Mouse (Mus musculus) thymus, postnatal 4 days (tissue): ENCODE measurements around the gene Ppara.
"Not testable (repeated sequence)": the region's sequence is repeated elsewhere in the genome, so short reads cannot be mapped to it uniquely, and the experiment has no call there.

Source experiments
- DNase-seq: peaks from one replicate; pipeline ENCODE4 v3.0.0; 2021

The Ppara gene

DNA sequence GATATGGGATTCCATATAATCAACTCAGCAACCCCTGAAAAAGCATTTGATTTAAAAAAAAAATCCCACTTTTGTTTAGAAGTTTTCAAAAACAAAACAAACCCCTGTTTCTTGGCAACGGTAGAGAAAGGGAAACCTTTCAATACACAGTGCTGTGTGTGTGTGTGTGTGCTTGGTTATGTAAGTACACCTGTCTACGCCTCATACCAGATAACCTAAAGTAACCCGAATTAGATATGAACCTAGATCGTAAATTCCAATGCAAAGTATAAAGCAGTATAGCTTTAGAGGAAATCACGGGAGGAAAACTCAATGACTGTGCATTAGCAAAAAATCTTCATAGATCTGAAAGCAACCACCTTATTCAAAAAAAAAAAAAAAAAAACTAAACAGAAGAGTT lies 31.9 kb downstream of the Ppara start:
- no peak for DNase-seq

DNA sequence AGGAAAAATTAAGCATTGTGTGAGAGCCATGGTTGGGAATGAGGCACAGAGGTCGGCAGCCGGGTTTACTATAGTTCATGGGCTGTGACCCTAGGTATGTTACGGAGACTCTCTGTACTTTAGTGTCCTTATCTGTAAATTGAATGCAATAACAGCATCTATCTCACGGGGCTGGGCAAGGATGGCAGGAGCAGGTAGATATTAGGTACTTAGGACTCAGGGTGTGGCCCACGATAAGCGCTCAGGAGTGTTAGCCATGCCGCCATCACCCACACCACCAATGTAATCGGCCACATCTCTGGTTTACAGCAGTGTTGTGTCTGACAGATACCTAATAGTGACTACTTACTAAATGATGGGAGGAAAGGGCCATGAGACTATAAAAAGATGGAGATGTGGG lies 34.2 kb downstream of the Ppara start:
- DNase-seq = no peak

GRCm38 (mm10) chr15:85771306-85772121 lies 36.7 kb downstream of the Ppara start:
- DNase-seq = no peak

DNA sequence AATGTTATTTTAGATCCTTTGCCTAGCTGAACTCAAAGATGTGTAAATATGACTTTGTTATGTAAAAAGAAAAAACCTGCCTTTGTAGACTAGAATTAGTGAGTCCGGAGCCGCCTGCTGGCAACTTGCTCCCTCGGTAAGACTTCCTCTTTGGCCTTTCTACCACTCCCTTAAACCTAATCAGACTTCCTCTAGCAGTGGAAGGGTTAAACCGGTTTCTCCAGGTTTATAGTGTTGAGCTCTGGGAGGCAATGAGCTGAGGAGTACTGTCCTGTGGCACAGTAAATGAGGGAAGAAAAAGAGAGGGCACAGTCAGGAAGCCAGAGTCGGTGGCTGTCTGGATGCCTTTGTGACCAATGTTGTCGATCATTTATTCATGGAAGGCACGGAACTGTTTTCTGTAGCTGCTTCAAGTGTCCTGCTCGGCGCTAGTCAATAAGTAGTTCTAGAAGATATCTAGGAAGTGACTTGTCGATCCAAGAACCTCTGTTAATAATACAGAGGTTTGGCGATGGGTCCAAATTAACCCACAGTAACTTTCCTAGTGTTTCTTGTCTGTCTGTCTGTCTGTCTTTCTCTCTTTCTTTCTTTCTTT lies 37.5 kb downstream of the Ppara start:
- DNase-seq = no peak

GRCm38 (mm10) chr15:85774419-85774818 lies 39.6 kb downstream of the Ppara start:
- DNase-seq = no peak

DNA sequence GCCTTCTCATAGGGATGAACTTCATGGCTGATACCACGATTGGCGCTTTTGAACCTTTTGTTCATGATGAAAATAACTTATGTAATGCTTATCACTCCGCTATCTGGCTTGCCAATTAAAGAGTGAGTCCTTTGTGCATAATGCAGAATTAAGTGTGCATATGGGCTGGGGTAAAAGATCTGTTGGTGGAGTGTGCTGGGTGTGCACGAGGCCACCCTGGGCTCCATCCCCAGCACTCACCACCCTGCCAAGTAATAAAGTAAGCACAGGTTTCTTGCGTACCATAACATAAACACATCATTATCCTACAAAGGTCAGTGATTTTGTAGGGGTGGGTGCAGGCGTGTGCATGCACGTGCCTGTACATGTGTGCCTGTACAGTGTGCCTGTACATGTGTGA lies 40.2 kb downstream of the Ppara start:
- DNase-seq = no peak

DNA sequence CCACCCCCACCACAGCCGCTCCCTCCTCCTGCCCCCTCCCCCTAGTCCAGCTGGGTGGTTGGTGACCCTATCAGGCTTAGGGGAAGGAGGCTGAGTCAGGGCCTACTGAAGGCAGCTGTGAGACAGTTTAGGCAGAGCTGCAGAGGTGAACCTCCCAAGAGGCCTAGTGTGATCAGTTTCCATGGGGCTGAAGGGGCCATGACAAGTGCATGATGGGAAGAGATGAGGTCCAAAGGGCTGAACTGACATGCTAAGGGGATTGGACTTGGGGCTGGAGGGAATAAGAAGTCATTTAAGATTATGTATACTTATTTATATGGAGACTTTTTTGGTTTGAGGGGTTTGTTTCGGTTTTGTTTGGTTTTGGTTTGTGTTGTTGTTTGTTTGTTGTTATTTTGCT lies 41.5 kb downstream of the Ppara start:
- DNase-seq = no peak

DNA sequence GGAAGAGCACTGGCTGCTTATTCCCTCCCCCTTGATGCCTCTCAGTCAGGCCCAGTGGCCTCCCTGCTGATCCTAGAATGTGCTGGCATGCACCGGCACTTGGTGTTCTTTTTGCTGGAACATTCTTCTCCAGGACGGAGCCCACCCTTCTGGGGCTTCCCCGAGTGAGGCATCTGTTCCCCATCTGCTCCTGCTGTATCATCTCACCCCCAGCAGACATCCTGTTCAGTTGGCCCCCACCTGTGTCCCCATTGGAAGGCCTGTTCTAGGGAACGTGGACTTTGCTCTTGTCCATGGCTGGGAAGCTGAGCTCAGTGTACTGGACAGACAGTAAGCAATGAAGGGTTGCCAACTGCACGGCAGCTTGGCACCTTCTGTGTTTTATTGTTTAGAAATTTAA lies 42.0 kb downstream of the Ppara start:
- no peak for DNase-seq

GRCm38 (mm10) chr15:85778891-85779290 lies 44.1 kb downstream of the Ppara start:
- not testable (repeated sequence) for DNase-seq

GRCm38 (mm10) chr15:85783146-85783545 lies 48.4 kb downstream of the Ppara start:
- peak; percentile 25 for DNase-seq

DNA sequence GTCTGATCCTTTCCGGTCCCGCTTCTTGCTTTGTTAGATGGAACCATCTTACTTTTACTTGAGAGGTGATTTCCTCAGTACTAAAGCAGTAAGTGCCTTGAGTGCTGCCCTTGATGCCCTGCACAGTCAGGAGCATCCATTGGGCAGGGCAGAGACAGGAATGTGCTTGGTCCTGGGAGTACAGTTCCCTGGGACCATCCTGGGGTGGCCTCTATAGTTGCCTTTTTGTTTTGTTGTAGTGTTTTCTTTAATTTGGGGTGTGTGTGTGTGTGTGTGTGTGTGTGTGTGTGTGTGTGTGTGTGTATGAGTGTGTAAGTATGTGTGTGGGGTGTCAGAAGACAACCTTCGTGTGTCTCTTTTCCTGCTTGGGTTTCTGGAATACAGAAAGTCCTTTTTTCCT lies 49.6 kb downstream of the Ppara start:
- no peak for DNase-seq

- DNase-seq = no peak
Measured at GRCm38 (mm10) chr15:85786711-85787110, 51.9 kb downstream of the Ppara start.

GRCm38 (mm10) chr15:85787482-85787881 lies 52.7 kb downstream of the Ppara start:
- no peak for DNase-seq

- no peak for DNase-seq
Measured at GRCm38 (mm10) chr15:85788051-85788450, 53.3 kb downstream of the Ppara start.

- no peak for DNase-seq
Measured at GRCm38 (mm10) chr15:85788633-85789032, 53.9 kb downstream of the Ppara start.

- DNase-seq = no peak
Measured at GRCm38 (mm10) chr15:85791449-85791848, 56.7 kb downstream of the Ppara start.

DNA sequence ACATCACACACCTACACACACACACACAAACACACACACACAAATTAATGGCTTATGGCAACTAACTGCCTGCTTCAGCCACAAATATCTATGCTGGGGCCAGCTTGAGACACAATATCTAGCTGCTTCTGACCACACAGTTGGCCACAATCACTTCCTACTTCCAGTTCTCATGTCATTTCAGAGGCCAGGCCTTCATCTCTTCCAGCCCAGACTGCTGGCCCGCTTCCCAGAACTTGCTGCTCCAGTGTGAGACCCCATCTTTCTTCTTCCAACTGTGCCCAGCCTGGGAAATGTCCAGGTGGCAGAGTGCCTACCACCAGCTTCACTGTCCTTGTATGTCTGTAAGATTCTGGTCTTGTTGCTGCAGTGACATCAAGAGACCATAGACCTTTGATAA lies 58.0 kb downstream of the Ppara start:
- no peak for DNase-seq

DNA sequence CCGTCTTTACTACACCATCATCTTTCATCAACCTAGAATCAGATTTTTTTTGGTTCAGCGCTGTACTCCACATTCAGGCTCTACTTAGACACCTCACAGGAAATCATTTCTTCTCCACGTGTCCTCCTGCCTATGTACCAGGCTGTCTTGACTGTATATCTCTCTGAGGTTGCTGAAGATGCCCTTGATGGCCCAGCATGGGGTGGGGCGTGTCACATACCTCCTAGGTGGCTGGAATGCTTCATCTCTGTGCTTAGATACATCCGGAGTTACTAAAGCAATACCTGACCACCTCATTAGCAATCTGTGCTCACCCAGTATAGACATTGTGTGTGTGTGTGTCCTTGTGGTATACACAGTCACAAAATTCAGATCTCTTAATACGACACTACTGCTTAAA lies 60.7 kb downstream of the Ppara start:
- DNase-seq = no peak

DNA sequence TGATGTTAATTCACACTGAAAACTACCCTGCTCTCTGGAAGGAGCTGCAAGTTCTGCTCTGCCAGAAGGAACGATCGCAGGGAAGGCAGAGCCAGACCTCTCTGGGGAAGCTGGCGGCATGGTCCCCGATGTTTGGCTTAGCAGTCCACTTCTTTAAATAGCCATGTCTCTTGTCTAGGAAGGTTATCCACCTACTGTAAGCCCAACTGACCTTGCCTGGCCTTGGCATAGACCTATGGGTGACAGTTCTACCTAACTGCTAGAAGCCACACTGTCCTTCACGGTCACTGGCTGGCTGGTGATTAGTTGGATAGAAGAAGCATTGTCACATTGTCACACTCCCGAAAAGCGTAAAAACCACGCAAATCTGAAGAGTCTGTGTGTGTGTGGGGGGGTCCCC lies 63.9 kb downstream of the Ppara start:
- no peak for DNase-seq

DNA sequence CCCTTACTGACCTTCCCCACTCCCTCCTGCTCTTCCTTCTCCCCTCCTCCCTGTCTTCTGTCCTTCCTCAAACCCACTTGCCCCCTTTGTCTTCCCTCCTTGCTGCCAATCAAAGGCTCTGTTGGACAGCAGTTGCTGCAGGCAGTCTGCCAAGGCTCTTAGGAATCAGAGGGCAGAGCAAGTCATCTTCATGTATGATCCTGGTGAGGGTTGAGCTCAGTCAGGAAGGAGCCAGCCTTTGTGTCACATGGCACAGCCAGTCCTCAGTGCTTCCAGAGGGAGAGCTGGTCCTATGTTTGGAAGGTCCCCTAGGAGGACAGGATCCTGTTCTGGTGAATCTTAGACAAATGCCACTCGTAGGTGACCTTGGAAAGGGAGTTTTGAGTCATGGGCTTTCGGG lies 68.1 kb downstream of the Ppara start:
- DNase-seq = no peak

DNA sequence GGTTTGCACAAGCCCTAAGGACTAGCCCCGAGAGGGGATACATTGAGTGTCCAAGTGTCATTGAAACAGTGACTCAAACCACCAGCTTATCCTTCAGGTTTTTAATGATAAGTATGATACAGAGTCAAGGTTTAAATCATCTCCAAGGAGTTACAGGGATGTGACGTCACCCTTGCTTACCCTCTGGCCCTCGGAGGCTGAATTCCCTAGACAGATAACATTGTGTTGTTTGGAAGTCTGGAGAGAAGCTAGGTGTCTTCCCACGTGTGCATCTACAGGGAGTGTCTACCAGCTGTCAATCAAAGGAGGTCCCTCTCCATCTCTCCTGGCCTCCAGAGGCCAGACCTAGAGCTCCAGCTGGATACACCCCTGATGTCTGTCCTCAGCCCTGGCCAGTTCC lies 72.1 kb downstream of the Ppara start:
- no peak for DNase-seq

GRCm38 (mm10) chr15:85807404-85807803 lies 72.6 kb downstream of the Ppara start:
- no peak for DNase-seq

DNA sequence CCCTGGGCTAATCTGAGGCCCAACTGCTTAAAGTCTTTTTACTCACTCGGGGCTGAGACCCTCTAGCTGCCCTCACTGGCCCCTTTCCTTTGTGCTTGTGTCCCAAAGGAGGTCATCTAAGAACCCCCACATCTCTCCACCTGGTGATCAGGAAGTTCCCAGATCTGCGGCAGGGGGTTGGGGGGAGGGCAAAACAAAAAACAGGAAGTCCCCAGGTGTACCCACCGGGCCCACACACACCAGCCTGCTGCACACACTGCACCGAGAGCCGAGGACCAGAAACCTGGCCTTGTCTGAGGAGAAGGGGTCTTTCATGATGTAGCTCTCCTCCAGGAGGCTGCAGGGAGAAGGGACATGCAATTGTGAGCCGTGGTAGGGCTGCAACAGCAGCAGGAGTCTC lies 73.2 kb downstream of the Ppara start:
- DNase-seq = peak; percentile 41

DNA sequence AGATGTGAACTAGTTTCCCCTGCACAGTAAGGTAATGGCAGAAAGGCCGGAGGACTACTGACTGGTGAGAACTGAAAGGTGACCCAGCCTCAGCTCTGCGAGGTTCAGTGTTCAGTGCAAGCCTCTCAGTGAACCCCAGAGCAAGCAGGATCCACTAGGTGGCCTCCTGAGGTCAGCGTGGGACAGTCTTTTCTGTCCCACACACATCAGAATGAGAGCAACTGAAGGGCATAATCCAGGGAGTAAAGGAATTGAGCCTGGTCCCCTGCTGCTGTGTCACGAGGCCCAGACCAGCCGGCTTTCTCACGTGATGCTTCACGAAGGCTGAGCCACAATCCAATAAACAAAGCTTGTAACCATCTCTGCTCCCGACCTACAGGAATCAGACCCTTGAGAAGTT lies 73.7 kb downstream of the Ppara start:
- DNase-seq = no peak

- DNase-seq = peak; percentile 81
Measured at GRCm38 (mm10) chr15:85809091-85809490, 74.3 kb downstream of the Ppara start.
